Mouse (Mus musculus) right cerebral cortex, postnatal 25 days (tissue): ENCODE measurements at regions not wholly inside any gene's neighbourhood (a gene's known extent, or its start where the extent isn't known, plus 50 kb on each side); places are given as distances from the start of the nearest gene placed in this dataset.

Source experiments
- DNase-seq: peaks from one replicate; pipeline ENCODE4 v3.0.0; 2022

- DNase-seq: no peak
Observed at GRCm38 (mm10) chr4:80002738-80003635, 830.9 kb upstream of the Tyrp1 start.

DNA sequence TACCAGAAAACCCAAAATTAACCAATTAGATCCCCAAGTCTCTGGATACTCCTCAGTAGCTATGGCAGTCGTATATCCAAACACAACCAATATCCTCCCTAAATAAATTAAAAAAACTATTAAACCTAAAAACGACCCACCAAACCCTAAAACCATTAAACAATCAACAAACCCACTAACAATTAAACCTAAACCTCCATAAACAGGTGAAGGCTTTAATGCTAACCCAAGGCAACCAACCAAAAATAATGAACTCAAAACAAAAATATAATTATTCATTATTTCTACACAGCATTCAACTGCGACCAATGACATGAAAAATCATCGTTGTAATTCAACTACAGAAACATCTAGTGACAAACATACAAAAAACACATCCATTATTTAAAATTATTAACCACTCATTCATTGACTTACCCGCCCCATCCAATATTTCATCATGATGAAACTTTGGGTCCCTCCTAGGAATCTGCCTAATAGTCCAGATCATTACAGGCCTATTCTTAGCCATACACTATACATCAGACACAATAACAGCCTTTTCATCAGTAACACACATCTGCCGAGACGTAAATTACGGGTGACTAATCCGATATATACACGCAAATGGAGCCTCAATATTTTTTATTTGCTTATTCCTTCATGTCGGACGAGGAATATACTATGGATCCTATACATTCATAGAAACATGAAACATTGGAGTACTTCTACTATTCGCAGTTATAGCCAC lies 830.1 kb upstream of the Tyrp1 start:
- DNase-seq: no peak

DNA sequence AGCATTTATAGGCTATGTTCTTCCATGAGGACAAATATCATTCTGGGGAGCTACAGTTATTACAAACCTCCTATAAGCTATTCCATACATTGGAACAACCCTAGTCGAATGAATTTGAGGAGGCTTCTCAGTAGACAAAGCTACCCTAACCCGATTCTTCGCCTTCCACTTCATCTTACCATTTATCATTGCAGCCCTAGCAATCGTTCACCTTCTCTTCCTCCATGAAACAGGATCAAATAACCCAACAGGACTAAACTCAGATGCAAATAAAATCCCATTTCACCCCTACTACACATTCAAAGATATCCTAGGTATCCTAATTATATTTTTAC lies 829.6 kb upstream of the Tyrp1 start:
- no peak for DNase-seq

- no peak for DNase-seq
Observed at GRCm38 (mm10) chr4:80004788-80005187, 829.1 kb upstream of the Tyrp1 start.

DNA sequence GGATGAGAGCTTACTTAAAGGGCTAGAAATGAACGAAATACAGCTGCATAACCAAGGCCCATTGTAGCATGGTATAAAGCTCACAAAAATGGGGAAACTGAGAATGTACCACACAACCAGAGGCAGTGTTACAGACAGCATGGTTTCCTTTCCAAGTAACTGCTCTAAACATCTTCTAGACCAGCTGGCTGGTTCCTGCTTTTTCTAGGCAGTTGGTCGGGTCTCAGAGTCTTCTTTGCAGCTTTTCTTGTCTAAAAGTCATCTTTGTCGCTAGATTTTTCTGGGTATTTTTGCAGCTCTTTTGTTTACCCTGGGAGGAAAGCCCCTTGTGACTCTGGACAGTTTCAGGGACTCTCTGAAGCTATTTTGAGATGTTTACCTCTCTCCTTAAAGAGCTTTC lies 806.0 kb upstream of the Tyrp1 start:
- no peak for DNase-seq

DNA sequence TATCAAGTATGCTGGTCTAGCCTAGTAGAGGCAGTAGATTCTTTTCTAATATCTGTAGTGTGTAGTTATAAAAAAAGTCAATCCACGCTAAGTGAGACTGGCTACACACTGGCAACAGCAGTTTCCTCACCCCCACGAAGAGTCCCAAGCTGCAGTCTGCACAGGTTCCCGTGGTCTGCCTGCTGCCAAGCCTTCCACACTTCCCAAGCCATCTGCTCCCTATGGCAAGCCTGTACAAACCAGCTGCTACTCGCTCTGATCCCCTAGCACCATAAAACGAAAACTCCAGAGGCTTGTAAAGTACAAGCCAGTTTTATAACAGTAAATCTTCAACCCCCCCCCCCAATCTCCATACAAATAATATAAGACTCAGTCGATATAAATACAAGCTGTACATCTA lies 786.0 kb upstream of the Tyrp1 start:
- DNase-seq: peak; percentile 58
